Mouse (Mus musculus) hindbrain, embryonic 10.5 days (tissue): ENCODE results near the gene Ccdc182. TPM values are rescaled to one million over a fixed set of nuclear protein-coding genes. Genes with fewer than 3 reads are reported as not detected.
A peak's percentile ranks its signal among the peaks of the same experiment; 100 is the strongest.

Experiments used
- DNase-seq: peaks from one replicate; pipeline ENCODE4 v3.0.0-alpha.2; 2017; ENCODE audit warnings: low spot score
- H3K27ac ChIP-seq: fragments of 300-500 bp; sonication (generic); 2 replicates; pipeline ENCODE4 v1.5.1; 2016; ENCODE audit warnings: mild to moderate bottlenecking, moderate library complexity
- H3K27me3 ChIP-seq: fragments of 300-500 bp; sonication (generic); 2 replicates; pipeline ENCODE4 v1.6.1; 2016; ENCODE audit warnings: mild to moderate bottlenecking; ENCODE audit not compliant: poor library complexity, insufficient read depth, severe bottlenecking
- H3K36me3 ChIP-seq: fragments of 300-500 bp; sonication (generic); 2 replicates; pipeline ENCODE4 v1.6.1; 2016; ENCODE audit warnings: mild to moderate bottlenecking, moderate library complexity
- H3K4me1 ChIP-seq: fragments of 300-500 bp; sonication (generic); replicated peaks from 2 replicates; pipeline ENCODE4 v1.6.1; 2016; ENCODE audit warnings: mild to moderate bottlenecking
- H3K4me3 ChIP-seq: fragments of 300-500 bp; sonication (generic); 2 replicates; pipeline ENCODE4 v1.5.1; 2016; ENCODE audit warnings: mild to moderate bottlenecking, moderate library complexity
- H3K9me3 ChIP-seq: fragments of 300-500 bp; sonication (generic); 2 replicates; pipeline ENCODE4 v1.6.1; 2016; ENCODE audit warnings: mild to moderate bottlenecking, moderate library complexity
- WGBS: fragments of 180-500 bp; shearing (Covaris S2); methylation state at CpG from one replicate; pipeline ENCODE4 v1.1.7; 2016; 5-methylcytosine and 5-hydroxymethylcytosine counted together
- polyA plus RNA-seq: library from polyadenylated mRNA; unstranded; fragments of >200 nt; fragmentation: Nextera tagmentation; extraction: Ambion mirVana; gene quantifications from 2 replicates; pipeline ENCODE4 v1.2.1, GENCODE M21; 2016

The Ccdc182 gene
- polyA plus RNA-seq, 1 experiment from 2014 or later, result 11.8 TPM

DNA sequence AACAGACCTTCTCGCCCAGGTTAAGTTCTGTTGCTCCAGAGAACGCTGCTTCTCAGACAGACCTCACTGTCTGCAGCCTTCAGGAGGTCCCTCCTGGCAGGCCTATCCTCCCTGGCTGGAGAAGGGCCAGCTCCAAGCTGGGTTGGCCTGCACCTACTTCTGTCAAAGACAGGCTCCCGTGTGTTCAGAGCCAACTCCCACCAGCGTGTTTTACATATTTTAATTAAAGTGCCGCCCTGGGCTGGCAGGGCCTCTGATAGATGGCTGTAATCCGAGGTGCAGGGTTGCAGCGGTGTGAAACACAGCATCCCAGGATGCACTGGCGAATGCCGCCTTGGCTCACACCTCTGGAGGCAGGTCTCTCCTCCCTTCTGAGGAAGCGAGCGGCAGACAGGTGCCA lies 5.5 kb upstream of the Ccdc182 start:
- Histone ChIP-seq H3K27me3 (peaks cover 19% of the 10 kb centered on the region), H3K36me3 (no peaks in the 10 kb centered on the region), H3K27ac (peak overlapping the region; percentile 85), H3K4me1 (peaks cover 52% of the 10 kb centered on the region), H3K4me3 (no peak overlapping the region), H3K9me3 (no peaks in the 10 kb centered on the region)
- 37% methylated on average over 11 of the region's 11 CpGs for WGBS
- DNase-seq, result no peak

DNA sequence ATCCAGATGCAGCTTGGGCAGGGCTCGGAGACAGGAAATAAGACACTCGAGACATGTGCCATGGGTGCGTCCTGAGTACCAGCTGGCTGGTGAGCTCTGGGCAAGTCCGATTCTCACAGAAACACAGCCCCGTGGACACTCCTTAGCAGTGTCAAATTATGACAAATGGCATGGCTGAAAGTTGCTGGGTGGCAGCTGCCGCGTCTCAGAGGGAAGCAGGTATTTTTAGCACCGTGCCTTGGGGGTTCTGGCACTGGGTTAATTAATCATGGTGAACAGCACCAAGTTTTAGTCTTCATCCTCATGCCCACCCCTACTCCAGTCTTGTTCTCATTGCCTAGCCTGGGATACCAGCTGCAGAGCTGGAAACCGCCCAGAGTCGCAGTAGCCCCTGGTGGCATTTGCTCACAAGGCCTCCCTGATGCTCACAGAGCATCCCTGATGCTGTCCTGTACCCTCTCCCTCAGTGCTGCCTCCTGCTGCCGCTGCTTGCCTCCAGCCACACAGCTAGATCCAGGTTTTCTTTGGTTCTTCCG lies 5.0 kb upstream of the Ccdc182 start:
- no peaks in the 10 kb centered on the region for H3K9me3 ChIP-seq
- no peak for DNase-seq
- 67% methylated on average over 12 of the region's 12 CpGs for WGBS
- peaks cover 57% of the 10 kb centered on the region for H3K4me1 ChIP-seq
- H3K4me3 ChIP-seq, result no peak overlapping the region
- H3K27me3 ChIP-seq, result peaks cover 19% of the 10 kb centered on the region
- H3K27ac ChIP-seq, result peak overlapping the region; percentile 85
- no peaks in the 10 kb centered on the region for H3K36me3 ChIP-seq

DNA sequence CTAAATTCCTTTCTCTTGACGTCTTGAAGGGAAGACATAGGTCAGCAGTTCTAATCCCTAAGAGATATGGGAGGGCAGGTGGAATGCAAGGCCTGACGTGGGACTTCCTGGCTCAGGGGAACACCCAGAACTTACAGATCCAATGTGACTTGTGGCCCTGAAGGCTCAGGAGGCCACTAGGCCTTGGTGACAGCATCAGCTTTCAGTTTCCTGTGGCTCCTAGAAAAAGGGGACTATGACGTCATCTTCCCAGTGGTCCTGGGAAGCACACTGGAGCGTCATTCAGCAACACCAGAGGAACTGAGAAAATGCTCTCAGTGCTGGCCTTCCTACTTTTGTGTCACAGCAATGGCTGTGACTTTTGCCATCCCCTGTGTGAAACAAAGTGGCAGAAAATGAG lies 2.6 kb upstream of the Ccdc182 start:
- no peaks in the 10 kb centered on the region for H3K9me3 ChIP-seq
- H3K4me1 ChIP-seq, result peaks cover 70% of the 10 kb centered on the region
- H3K36me3 ChIP-seq, result no peaks in the 10 kb centered on the region
- H3K27ac ChIP-seq, result peak overlapping the region; percentile 91
- WGBS, result 70% methylated on average over 4 of the region's 4 CpGs
- H3K4me3 ChIP-seq, result no peak overlapping the region
- peaks cover 19% of the 10 kb centered on the region for H3K27me3 ChIP-seq
- no peak for DNase-seq

DNA sequence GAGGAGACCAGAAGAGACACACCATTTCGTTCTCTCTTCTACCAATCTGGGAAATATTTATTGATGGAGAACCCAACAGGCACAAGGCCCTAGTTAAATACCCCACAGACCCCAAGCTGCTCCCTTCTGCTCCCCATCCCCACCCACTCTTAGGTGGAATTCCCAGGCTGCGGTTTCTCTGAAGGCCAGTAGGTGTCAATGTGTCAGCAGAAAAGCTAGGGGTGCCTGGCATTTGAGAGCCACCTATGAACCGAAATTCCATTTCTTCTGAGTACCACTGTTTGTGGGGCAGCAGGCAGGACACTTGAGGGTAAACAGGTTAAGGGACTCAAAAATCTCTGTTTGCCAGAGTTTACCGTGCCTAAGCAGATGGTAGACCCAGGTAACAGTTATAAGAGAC lies 2.2 kb upstream of the Ccdc182 start:
- H3K27ac ChIP-seq, result peak overlapping the region; percentile 91
- peak; percentile 36 for DNase-seq
- H3K4me3 ChIP-seq, result no peak overlapping the region
- H3K4me1 ChIP-seq, result peaks cover 72% of the 10 kb centered on the region
- no peaks in the 10 kb centered on the region for H3K36me3 ChIP-seq
- H3K9me3 ChIP-seq, result no peaks in the 10 kb centered on the region
- H3K27me3 ChIP-seq, result peaks cover 19% of the 10 kb centered on the region
- 43% methylated on average over 4 of the region's 4 CpGs for WGBS

DNA sequence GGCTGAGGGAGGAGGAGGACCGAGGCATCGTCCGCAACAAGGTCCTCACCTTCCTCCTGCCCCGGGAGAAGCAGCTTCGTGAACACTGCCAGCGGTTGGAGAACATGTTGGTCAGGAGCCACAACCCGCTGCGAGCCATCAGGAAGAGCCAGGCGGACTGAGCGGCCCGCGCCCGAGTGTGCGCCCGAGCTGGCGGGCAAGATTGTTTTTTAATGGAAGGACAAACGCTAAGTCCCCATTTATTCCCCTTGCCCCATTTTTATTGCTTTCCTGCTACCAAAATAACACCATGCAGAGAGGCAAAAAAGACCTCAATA lies 494 bp downstream of the Ccdc182 start:
- peaks cover 8% of the 10 kb centered on the region; the same call in 1 of the 2 replicates for H3K27me3 ChIP-seq
- H3K4me1 ChIP-seq, result peaks cover 79% of the 10 kb centered on the region
- 24% methylated on average over 17 of the region's 17 CpGs for WGBS
- no peaks in the 10 kb centered on the region for H3K36me3 ChIP-seq
- no peak for DNase-seq
- H3K4me3 ChIP-seq, result peak overlapping the region; percentile 50
- H3K27ac ChIP-seq, result peak overlapping the region; percentile 91
- no peaks in the 10 kb centered on the region for H3K9me3 ChIP-seq

DNA sequence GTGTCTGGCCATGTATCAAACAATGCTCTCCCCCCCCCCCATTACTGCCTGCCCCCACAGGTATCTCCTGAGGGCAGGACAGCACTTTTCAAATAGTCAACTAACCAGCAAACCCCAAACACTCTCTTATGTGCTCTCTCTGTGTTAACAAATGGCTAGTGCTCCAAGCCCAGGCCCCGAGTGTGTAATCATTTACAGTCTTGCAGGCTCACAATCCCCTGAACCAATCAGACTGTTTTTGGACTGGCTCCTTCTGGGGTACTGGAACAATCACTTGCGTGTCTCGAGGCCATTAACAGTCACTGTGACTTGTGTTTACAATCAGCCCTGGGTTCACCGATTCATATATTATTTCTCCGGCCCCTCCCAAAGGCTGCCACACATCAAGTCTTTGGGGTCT lies 1.4 kb downstream of the Ccdc182 start:
- peak overlapping the region; percentile 50 for H3K4me3 ChIP-seq
- peaks cover 85% of the 10 kb centered on the region for H3K4me1 ChIP-seq
- no peaks in the 10 kb centered on the region for H3K36me3 ChIP-seq
- 69% methylated on average over 5 of the region's 5 CpGs for WGBS
- no peaks in the 10 kb centered on the region for H3K9me3 ChIP-seq
- no peak for DNase-seq
- peaks cover 8% of the 10 kb centered on the region; the same call in 1 of the 2 replicates for H3K27me3 ChIP-seq
- peak overlapping the region; percentile 91 for H3K27ac ChIP-seq

DNA sequence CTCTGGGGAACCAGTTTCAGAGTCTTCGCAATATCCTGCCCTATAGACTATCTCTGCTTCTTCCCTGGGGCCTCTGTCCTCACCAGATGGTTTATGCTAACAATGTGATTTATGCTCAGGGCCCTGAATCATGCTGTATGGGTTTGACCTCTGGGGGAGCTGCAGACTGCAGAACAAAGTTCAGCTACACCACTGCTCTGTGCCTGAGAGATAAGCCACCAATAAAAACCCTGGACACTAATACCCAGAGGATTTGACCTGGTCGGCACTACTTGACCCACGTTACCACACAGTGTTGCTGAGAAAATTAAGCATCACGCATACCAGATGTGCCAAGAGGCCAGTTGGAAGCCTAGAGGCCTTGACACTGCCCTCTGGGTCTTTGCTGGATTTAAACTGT lies 3.7 kb downstream of the Ccdc182 start:
- Histone ChIP-seq H3K9me3 (no peaks in the 10 kb centered on the region), H3K4me1 (peaks cover 80% of the 10 kb centered on the region), H3K4me3 (no peak overlapping the region), H3K36me3 (no peaks in the 10 kb centered on the region), H3K27ac (peak overlapping the region; percentile 91), H3K27me3 (peaks cover 7% of the 10 kb centered on the region; the same call in 1 of the 2 replicates)
- 41% methylated on average over 4 of the region's 4 CpGs for WGBS
- peak; percentile 73 for DNase-seq

DNA sequence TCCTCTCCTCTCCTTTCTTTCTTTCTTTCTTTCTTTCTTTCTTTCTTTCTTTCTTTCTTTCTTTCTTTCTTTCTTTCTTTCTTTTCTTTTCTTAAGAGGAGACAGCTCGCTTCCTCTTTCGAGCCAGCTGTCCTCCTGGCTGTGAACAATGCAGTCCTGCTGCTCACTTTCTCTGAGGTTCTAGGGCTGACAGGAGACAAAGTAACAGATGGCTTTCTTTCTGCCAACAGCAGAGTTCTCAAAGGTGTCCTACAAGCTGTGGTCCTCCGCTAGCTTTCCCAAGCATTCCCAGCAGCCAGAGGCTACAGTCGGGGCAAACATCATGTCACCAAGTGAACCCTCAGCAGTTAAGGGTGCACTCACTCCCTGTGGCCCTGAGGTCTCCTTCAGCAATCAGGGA lies 5.5 kb downstream of the Ccdc182 start:
- H3K27me3 ChIP-seq, result no peaks in the 10 kb centered on the region
- H3K36me3 ChIP-seq, result no peaks in the 10 kb centered on the region
- no peak for DNase-seq
- WGBS, result 55% methylated on average over 4 of the region's 4 CpGs
- H3K4me3 ChIP-seq, result no peak overlapping the region
- H3K27ac ChIP-seq, result peak overlapping the region; percentile 91
- peaks cover 69% of the 10 kb centered on the region for H3K4me1 ChIP-seq
- H3K9me3 ChIP-seq, result no peaks in the 10 kb centered on the region

DNA sequence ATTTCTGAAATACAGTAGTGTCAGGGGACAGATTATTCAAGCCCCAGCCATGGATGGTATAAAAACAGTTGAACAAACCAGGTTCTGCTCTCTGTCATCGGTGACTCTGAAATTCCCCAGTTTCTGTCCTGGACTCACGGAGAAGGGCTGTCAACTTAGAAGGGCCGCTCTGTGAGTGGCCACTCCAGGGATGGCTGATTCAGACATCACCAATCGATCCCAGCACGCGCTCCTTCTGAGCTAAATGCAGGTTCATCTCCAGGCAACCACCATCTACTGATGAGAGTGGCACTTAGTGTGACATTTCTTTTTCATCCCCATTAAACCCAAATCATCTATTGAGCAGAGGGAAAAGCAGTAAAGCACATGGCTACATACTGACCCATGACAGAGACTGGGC lies 7.8 kb downstream of the Ccdc182 start:
- 43% methylated on average over 6 of the region's 6 CpGs for WGBS
- Histone ChIP-seq H3K4me3 (no peak overlapping the region), H3K4me1 (peaks cover 49% of the 10 kb centered on the region), H3K27me3 (no peaks in the 10 kb centered on the region), H3K9me3 (no peaks in the 10 kb centered on the region), H3K27ac (peak overlapping the region; percentile 91), H3K36me3 (no peaks in the 10 kb centered on the region)
- DNase-seq, result peak; percentile 65

DNA sequence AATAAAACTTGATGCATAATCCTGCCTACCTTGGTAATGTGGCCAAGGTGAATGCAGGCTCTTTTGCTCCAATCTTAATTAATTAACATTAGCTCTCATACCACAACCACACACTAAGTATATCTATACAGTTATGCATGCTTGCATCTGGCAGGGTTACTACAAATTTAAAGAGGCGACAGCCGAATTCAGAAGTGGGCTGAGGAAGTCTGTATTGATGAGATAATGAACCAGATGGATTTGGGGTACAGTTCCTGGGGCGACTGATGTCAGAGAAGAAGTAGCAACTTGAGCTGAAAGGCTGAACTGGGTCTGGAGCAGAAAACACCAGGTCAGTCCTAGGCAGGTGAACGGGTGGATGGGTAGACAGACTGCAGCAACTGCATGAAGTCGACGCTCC lies 11.9 kb downstream of the Ccdc182 start:
- no peaks in the 10 kb centered on the region for H3K36me3 ChIP-seq
- no peak overlapping the region for H3K4me3 ChIP-seq
- H3K4me1 ChIP-seq, result peaks cover 58% of the 10 kb centered on the region
- no peaks in the 10 kb centered on the region for H3K27me3 ChIP-seq
- WGBS, result 91% methylated on average over 6 of the region's 6 CpGs
- no peaks in the 10 kb centered on the region for H3K9me3 ChIP-seq
- no peak for DNase-seq
- 0 out of 2 replicates have a peak overlapping the region, but pooled peaks have one; percentile 24 for H3K27ac ChIP-seq

DNA sequence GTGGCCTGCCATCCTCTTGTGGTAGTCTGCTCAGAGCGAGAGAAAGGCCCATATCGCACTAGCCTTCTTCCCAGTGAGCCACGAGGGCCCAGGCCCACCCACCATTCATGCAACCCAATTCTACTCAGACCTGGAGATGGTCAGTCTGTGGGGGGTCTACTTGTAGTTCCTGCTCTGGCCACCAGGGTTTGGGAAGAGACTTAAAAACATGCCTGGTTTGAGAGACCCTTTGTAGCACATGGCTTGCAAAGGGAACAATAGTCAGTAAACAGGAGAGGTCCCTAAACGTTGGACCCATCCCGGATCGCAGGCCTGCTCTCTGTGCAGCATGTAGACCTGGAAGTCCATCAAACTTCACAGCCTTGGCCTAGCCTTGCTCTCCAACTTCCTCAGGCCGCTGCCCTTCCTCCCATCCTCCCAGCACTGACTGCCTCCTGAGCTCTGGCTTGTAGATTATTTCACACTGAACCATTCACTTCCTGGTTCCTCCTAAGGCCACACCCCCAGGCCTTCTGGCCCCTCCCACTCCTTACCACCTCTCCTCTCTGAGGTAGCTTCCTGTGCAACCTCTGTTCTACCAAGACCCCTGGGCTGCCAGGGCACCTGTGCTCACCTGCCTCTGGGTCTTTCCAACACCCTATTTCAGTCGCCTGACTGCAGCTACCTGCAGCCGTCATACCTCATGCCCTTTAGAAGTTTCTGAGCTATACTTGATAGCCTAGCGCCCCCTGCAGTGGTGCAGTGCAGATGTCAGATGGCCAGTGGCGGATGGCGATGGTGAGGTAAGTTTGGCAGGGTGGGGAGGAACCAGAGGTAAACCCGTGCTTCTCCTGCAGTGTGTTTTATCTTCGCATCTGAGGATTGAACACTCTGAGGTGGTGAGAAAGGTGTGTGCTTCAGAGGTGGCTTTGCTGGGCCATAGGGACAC lies 14.0 kb downstream of the Ccdc182 start:
- WGBS, result 79% methylated on average over 14 of the region's 14 CpGs
- Histone ChIP-seq H3K27ac (peak overlapping the region; percentile 91), H3K4me1 (peaks cover 68% of the 10 kb centered on the region), H3K36me3 (no peaks in the 10 kb centered on the region), H3K27me3 (no peaks in the 10 kb centered on the region), H3K4me3 (no peak overlapping the region), H3K9me3 (no peaks in the 10 kb centered on the region)
- no peak for DNase-seq

DNA sequence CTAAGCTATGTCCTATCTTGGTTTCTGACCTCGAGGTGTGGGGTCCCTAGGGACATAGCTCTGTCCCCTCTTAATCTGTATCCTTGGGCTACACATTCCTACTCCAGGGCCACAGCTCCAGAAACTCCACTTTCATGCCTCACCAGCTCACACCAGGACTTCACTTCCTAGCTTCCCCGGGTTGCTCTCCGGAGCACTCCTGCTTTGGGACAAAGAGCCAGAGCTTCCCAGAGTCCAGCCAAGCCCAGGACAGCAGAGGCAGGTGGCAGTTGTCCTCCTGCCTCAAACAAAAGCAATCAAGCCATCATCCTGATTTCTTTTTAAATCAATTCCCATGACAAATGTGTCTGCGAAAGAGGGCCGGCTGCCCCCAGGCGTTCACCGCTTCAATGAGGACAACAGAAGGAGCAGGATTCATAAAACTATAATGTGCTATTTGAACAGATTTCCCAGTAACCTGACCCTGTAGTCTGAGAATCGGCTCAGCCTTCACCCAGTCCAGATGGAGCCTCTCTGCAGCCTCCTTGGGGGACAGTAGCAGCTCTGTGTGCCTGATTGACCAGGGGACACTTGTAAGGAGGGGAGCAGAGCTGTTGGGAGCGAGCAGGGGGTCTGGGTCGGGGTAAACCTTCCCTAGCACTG lies 15.3 kb downstream of the Ccdc182 start:
- Histone ChIP-seq H3K4me3 (no peak overlapping the region), H3K4me1 (peaks cover 76% of the 10 kb centered on the region), H3K9me3 (no peaks in the 10 kb centered on the region), H3K27ac (peak overlapping the region; percentile 91), H3K36me3 (no peaks in the 10 kb centered on the region), H3K27me3 (no peaks in the 10 kb centered on the region)
- 26% methylated on average over 10 of the region's 10 CpGs for WGBS
- peak; percentile 69 for DNase-seq

DNA sequence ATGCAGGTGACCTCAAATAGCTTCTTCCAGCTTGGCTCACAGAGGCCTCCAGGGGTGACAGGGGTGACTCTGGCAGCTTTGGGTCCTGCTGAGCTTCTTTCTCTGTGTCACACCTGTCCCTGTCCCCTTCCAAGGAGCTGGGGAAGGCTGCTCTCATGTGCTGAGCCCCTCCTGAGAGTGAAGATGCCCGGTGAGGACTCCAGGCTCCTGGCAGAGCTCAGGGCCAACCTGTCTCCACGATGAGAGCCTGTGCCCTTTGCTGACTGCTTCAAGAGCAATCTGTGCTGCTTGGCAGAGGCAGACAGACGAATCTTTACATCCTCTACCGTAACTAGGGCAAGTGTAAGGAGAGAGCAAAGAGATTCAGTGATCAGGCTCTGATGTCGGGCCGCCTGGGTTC lies 16.9 kb downstream of the Ccdc182 start:
- WGBS, result 79% methylated on average over 6 of the region's 6 CpGs
- no peaks in the 10 kb centered on the region for H3K36me3 ChIP-seq
- no peak for DNase-seq
- peaks cover 87% of the 10 kb centered on the region for H3K4me1 ChIP-seq
- H3K9me3 ChIP-seq, result no peaks in the 10 kb centered on the region
- no peaks in the 10 kb centered on the region for H3K27me3 ChIP-seq
- H3K27ac ChIP-seq, result peak overlapping the region; percentile 91
- no peak overlapping the region for H3K4me3 ChIP-seq
